Mouse (Mus musculus): ENCODE measurements at regions not wholly inside any gene's neighbourhood (a gene's known extent, or its start where the extent isn't known, plus 50 kb on each side); places are given as distances from the start of the nearest gene placed in this dataset.

- 19% methylated on average over 8 of the region's 8 CpGs for WGBS (ENCODE audit: insufficient replicate concordance)
- H3K4me3 ChIP-seq (replicated peaks): no peak overlapping the region
- no peak overlapping the region for H3K4me2 ChIP-seq
- H3K27ac ChIP-seq (replicated peaks): no peak overlapping the region
- H3K9ac ChIP-seq: no peak overlapping the region
- no peaks in the 10 kb centered on the region for H3K9me3 ChIP-seq (replicated peaks)
- H3K27me3 ChIP-seq: no peaks in the 10 kb centered on the region
- ATAC-seq (ENCODE audit: insufficient read depth): no peak
- peaks cover 5% of the 10 kb centered on the region; the same call in 1 of the 2 replicates for H3K4me1 ChIP-seq (replicated peaks)
- H3K36me3 ChIP-seq (replicated peaks): no peaks in the 10 kb centered on the region
Observed at GRCm38 (mm10) chr10:19167641-19168271, 152.3 kb upstream of the Tnfaip3 start.

- Histone ChIP-seq H3K27me3 (no peaks in the 10 kb centered on the region), H3K36me3 (replicated peaks) (no peaks in the 10 kb centered on the region), H3K4me2 (no peak overlapping the region), H3K9me3 (replicated peaks) (no peaks in the 10 kb centered on the region), H3K4me3 (replicated peaks) (no peak overlapping the region), H3K9ac (no peak overlapping the region), H3K27ac (replicated peaks) (no peak overlapping the region), H3K4me1 (replicated peaks) (peaks cover 5% of the 10 kb centered on the region; the same call in 1 of the 2 replicates)
- ATAC-seq (ENCODE audit: insufficient read depth): no peak
- WGBS (ENCODE audit: insufficient replicate concordance): 55% methylated on average over 7 of the region's 7 CpGs
Observed at GRCm38 (mm10) chr10:19167101-19167500, 151.6 kb upstream of the Tnfaip3 start.

- Histone ChIP-seq H3K36me3 (replicated peaks) (no peaks in the 10 kb centered on the region), H3K4me3 (replicated peaks) (no peak overlapping the region), H3K4me1 (replicated peaks) (no peaks in the 10 kb centered on the region), H3K4me2 (no peak overlapping the region), H3K27ac (replicated peaks) (no peak overlapping the region), H3K27me3 (no peaks in the 10 kb centered on the region), H3K9me3 (replicated peaks) (no peaks in the 10 kb centered on the region), H3K9ac (no peak overlapping the region)
- 59% methylated on average over 2 of the region's 2 CpGs for WGBS (ENCODE audit: insufficient replicate concordance)
- ATAC-seq (ENCODE audit: insufficient read depth): no peak
Observed at GRCm38 (mm10) chr10:19162104-19162503, 146.6 kb upstream of the Tnfaip3 start.

- Histone ChIP-seq H3K36me3 (replicated peaks) (no peaks in the 10 kb centered on the region), H3K27me3 (no peaks in the 10 kb centered on the region), H3K4me3 (replicated peaks) (no peak overlapping the region), H3K4me2 (no peak overlapping the region), H3K9ac (no peak overlapping the region), H3K27ac (replicated peaks) (no peak overlapping the region), H3K9me3 (replicated peaks) (no peaks in the 10 kb centered on the region), H3K4me1 (replicated peaks) (no peaks in the 10 kb centered on the region)
- ATAC-seq (ENCODE audit: insufficient read depth): no peak
Observed at GRCm38 (mm10) chr10:19161149-19161548, 145.7 kb upstream of the Tnfaip3 start.

- H3K27ac ChIP-seq (replicated peaks): no peak overlapping the region
- no peak overlapping the region for H3K4me3 ChIP-seq (replicated peaks)
- ATAC-seq (ENCODE audit: insufficient read depth): no peak
- no peaks in the 10 kb centered on the region for H3K27me3 ChIP-seq
- no peaks in the 10 kb centered on the region for H3K4me1 ChIP-seq (replicated peaks)
- H3K36me3 ChIP-seq (replicated peaks): no peaks in the 10 kb centered on the region
- H3K9me3 ChIP-seq (replicated peaks): no peaks in the 10 kb centered on the region
- no peak overlapping the region for H3K4me2 ChIP-seq
- H3K9ac ChIP-seq: no peak overlapping the region
Observed at GRCm38 (mm10) chr10:19154041-19154440, 138.6 kb upstream of the Tnfaip3 start.

- Histone ChIP-seq H3K9me3 (replicated peaks) (no peaks in the 10 kb centered on the region), H3K36me3 (replicated peaks) (no peaks in the 10 kb centered on the region), H3K27me3 (no peaks in the 10 kb centered on the region), H3K9ac (no peak overlapping the region), H3K27ac (replicated peaks) (no peak overlapping the region), H3K4me2 (no peak overlapping the region), H3K4me3 (replicated peaks) (no peak overlapping the region), H3K4me1 (replicated peaks) (no peaks in the 10 kb centered on the region)
- no peak for ATAC-seq (ENCODE audit: insufficient read depth)
- 72% methylated on average over 5 of the region's 5 CpGs for WGBS (ENCODE audit: insufficient replicate concordance)
Observed at GRCm38 (mm10) chr10:19152773-19153172, 137.3 kb upstream of the Tnfaip3 start.

- no peaks in the 10 kb centered on the region for H3K36me3 ChIP-seq (replicated peaks)
- WGBS (ENCODE audit: insufficient replicate concordance): 70% methylated on average over 1 of the region's 1 CpGs
- ATAC-seq (ENCODE audit: insufficient read depth): no peak
Observed at GRCm38 (mm10) chr10:19150766-19151165, 135.3 kb upstream of the Tnfaip3 start.

GRCm38 (mm10) chr10:19150005-19150404 lies 134.5 kb upstream of the Tnfaip3 start:
- WGBS (ENCODE audit: insufficient replicate concordance): 59% methylated on average over 3 of the region's 3 CpGs
- H3K4me3 ChIP-seq (replicated peaks): no peak overlapping the region
- no peaks in the 10 kb centered on the region for H3K9me3 ChIP-seq (replicated peaks)

More at GRCm38 (mm10) chr10:19150766-19151165, 135.3 kb upstream of the Tnfaip3 start:
- Histone ChIP-seq H3K9ac (no peak overlapping the region), H3K27me3 (no peaks in the 10 kb centered on the region), H3K4me1 (replicated peaks) (no peaks in the 10 kb centered on the region), H3K27ac (replicated peaks) (no peak overlapping the region), H3K4me2 (no peak overlapping the region), H3K4me3 (replicated peaks) (no peak overlapping the region), H3K9me3 (replicated peaks) (no peaks in the 10 kb centered on the region)

GRCm38 (mm10) chr10:19149196-19149869 lies 133.9 kb upstream of the Tnfaip3 start:
- WGBS (ENCODE audit: insufficient replicate concordance): 58% methylated on average over 4 of the region's 4 CpGs
- H3K36me3 ChIP-seq (replicated peaks): no peaks in the 10 kb centered on the region
- no peak for ATAC-seq (ENCODE audit: insufficient read depth)

More at GRCm38 (mm10) chr10:19150005-19150404, 134.5 kb upstream of the Tnfaip3 start:
- Histone ChIP-seq H3K9ac (no peak overlapping the region), H3K27me3 (no peaks in the 10 kb centered on the region), H3K4me2 (no peak overlapping the region), H3K36me3 (replicated peaks) (no peaks in the 10 kb centered on the region), H3K4me1 (replicated peaks) (no peaks in the 10 kb centered on the region), H3K27ac (replicated peaks) (no peak overlapping the region)
- ATAC-seq (ENCODE audit: insufficient read depth): no peak

GRCm38 (mm10) chr10:19141481-19141880 lies 126.0 kb upstream of the Tnfaip3 start:
- Histone ChIP-seq H3K4me3 (replicated peaks) (no peak overlapping the region), H3K4me1 (replicated peaks) (no peaks in the 10 kb centered on the region), H3K36me3 (replicated peaks) (no peaks in the 10 kb centered on the region), H3K4me2 (no peak overlapping the region), H3K27ac (replicated peaks) (no peak overlapping the region), H3K9me3 (replicated peaks) (no peaks in the 10 kb centered on the region), H3K27me3 (no peaks in the 10 kb centered on the region), H3K9ac (no peak overlapping the region)
- WGBS (ENCODE audit: insufficient replicate concordance): 50% methylated on average over 3 of the region's 3 CpGs
- ATAC-seq (ENCODE audit: insufficient read depth): no peak

More at GRCm38 (mm10) chr10:19149196-19149869, 133.9 kb upstream of the Tnfaip3 start:
- Histone ChIP-seq H3K4me1 (replicated peaks) (no peaks in the 10 kb centered on the region), H3K27ac (replicated peaks) (no peak overlapping the region), H3K4me3 (replicated peaks) (no peak overlapping the region), H3K27me3 (no peaks in the 10 kb centered on the region), H3K4me2 (no peak overlapping the region), H3K9me3 (replicated peaks) (no peaks in the 10 kb centered on the region), H3K9ac (no peak overlapping the region)

- H3K4me3 ChIP-seq (replicated peaks): no peak overlapping the region
- ATAC-seq (ENCODE audit: insufficient read depth): no peak
- H3K27ac ChIP-seq (replicated peaks): no peak overlapping the region
- no peaks in the 10 kb centered on the region for H3K27me3 ChIP-seq
- H3K9me3 ChIP-seq (replicated peaks): no peaks in the 10 kb centered on the region
- H3K4me2 ChIP-seq: no peak overlapping the region
- WGBS (ENCODE audit: insufficient replicate concordance): 60% methylated on average over 5 of the region's 5 CpGs
- H3K4me1 ChIP-seq (replicated peaks): no peaks in the 10 kb centered on the region
- H3K9ac ChIP-seq: no peak overlapping the region
- no peaks in the 10 kb centered on the region for H3K36me3 ChIP-seq (replicated peaks)
Observed at GRCm38 (mm10) chr10:19140628-19141027, 125.2 kb upstream of the Tnfaip3 start.

GRCm38 (mm10) chr10:19139234-19139633 lies 123.8 kb upstream of the Tnfaip3 start:
- H3K4me3 ChIP-seq (replicated peaks): no peak overlapping the region
- ATAC-seq (ENCODE audit: insufficient read depth): no peak
- H3K9me3 ChIP-seq (replicated peaks): no peaks in the 10 kb centered on the region
- H3K4me1 ChIP-seq (replicated peaks): no peaks in the 10 kb centered on the region
- no peak overlapping the region for H3K4me2 ChIP-seq
- no peaks in the 10 kb centered on the region for H3K36me3 ChIP-seq (replicated peaks)
- H3K9ac ChIP-seq: no peak overlapping the region
- 58% methylated on average over 2 of the region's 2 CpGs for WGBS (ENCODE audit: insufficient replicate concordance)
- no peak overlapping the region for H3K27ac ChIP-seq (replicated peaks)
- H3K27me3 ChIP-seq: no peaks in the 10 kb centered on the region

Data from liver, embryonic 15.5 days (tissue).